Mouse (Mus musculus) large intestine, adult 2 months (tissue): ENCODE measurements around the gene Thra. TPM values are rescaled to one million over a fixed set of nuclear protein-coding genes. Genes with fewer than 3 reads are reported as not detected.

Experiments
- DNase-seq: peaks from one replicate; pipeline ENCODE4 v3.0.0-alpha.2; 2012; ENCODE audit warnings: low read depth, low spot score
- WGBS: fragments of 180-500 bp; shearing (Covaris S2); methylation state at CpG from one replicate; pipeline ENCODE4 v1.1.7; 2018; 5-methylcytosine and 5-hydroxymethylcytosine counted together
- polyA plus RNA-seq: library from polyadenylated mRNA; depleted of rRNA; stranded (reverse); fragments of >200 nt; gene quantifications from 2 replicates; pipeline ENCODE4 v1.2.3, GENCODE M21; 2012

Thra gene
- polyA plus RNA-seq, 1 experiment: 55.9 TPM

DNA sequence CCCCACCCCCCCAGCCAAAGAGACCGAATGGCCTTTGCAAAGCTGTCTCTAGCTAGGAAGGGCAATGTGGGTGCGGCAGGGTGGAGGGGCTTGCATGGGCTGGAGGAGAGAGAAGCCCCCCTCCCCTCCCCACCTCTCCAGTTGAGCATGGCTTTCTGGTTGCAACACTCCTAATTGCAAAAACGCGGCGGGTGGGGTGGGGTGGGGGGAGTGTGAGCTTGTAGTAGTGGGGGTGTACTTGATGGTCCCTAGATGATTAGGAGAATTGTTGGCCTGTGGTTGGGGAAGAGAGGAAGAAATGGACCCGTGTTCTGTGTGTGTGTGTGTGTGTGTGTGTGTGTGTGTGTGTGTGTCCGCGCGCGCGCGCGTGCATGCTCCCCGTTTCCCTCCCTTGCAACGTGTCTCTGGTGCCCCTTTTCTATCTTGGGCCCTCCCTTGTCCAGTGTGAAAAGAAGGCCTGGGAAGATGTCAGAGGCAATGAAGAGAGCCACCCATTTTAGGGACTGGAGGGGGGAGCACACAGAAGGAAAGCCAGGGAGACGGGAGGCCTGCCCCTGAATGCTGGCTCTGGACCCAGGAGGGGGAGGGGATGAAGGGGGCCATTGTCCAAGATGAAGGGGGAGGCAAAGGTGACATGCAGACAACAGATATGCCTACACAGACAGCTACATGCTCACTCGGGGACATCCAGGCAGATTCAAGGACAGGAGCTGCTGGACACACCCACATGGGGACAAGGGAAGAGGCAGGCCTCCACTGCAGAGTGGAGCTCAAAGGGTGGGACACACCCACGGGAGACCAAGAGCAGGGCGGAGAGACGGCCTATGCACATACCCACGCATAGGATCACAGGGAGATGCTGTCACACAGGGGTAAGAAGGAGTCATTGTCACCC is 2.2 kb downstream of the Thra start:
- WGBS: 2% methylated on average over 21 of the region's 21 CpGs
- no peak for DNase-seq

DNA sequence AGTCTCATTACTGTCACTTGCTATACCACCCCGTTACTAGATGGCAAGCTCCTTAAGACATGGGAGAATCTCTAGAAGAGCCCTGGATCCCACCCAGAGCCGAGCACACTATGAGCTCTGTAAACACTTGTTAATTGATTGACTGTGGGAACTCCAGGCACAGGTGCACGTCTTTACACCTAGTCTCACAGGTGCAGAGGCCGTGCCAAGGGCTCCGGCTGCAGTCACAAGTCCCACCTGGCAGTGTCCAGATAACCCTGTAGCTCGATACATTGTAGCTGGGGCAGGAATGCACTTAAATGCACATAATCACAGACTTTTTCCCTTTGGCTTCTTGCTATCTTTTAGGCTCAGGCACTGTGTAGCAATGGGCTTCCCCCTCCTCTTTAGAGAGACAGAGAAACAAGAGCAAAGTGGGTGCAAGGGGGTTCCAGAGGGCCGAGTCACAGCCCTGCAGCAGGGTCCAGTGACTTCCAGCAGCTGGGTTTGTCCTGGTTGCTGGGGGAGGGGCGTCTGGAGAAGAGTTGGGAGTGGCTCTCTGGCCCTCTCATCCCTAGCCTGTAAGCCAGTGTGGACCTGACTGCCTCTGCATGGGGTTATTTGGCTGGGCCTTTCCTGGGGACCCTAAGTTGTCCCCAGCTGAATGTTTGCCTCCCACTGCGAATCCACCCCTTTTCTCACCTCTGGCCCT is 3.4 kb downstream of the Thra start:
- no peak for DNase-seq
- 13% methylated on average over 9 of the region's 9 CpGs for WGBS

DNA sequence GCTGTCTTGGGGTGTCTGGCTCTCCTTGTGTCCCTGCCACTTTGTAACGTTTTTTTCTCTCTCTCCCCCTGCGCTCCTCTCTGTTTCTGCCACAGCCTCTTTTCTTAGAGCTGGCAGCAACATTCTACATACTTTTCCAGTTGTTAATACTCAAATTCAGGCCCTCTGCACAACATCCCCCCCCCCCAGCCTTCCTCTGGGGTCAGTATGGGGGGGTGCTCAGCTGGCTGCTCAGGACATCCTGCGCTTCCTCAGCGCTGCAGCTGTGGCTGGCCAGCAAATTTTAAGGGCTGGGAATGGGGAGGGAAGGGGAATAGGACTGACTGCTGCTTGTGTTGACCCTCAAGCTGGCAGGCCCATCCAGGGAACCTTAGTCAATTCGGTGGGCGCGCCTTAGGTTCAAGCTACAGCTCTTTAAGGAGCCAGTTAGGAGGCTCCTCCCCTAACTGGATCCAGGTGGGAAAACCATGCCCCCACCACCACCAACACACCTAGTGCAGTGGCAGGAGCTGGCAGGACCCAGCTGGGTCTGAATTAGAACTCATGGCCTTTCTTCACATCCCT is 4.1 kb downstream of the Thra start:
- no peak for DNase-seq
- 37% methylated on average over 7 of the region's 7 CpGs for WGBS

DNA sequence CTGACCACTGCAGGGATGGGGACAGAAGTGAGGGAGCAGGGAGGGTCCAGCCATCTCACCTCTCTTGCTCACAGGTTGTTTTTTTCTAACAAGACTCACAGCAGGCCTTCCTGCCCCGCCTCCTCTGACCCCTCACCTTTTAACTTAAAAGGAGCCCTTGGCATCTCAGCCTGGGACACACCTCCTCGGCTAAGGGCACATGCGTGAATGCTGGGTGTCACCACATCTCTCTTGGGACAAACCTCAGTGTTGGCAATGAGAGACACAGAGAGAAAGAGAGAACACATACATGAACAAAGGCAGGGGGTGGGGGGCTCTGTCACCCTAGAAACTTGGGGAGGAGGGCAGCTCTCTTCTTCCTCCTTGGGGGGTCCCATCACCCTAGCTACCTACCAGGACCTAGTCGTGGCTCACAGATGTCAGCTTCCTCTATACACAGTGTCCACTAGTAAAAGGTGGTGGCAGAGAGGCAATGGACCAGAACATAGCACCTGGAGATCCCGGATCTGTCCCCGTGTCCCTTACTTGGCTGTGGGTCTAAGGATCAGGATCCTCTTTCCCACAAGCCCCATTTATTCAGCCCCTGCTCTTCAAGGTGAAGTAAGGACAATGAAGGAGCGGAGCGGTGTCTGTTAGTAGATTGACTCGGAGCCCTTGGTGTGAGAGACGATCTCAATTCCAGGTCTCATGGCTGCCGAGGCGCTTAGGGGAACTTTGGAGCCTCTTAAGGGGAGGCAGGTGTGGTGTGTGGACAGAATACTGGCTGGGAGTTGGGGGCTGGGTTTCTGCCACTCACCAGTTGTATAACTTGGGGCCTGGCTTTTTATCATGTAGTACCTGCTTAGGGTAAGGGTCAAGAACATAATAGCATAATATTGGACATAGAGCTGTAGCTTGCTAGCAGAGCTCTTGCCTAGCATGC is 5.8 kb downstream of the Thra start:
- no peak for DNase-seq
- WGBS: 25% methylated on average over 12 of the region's 12 CpGs

DNA sequence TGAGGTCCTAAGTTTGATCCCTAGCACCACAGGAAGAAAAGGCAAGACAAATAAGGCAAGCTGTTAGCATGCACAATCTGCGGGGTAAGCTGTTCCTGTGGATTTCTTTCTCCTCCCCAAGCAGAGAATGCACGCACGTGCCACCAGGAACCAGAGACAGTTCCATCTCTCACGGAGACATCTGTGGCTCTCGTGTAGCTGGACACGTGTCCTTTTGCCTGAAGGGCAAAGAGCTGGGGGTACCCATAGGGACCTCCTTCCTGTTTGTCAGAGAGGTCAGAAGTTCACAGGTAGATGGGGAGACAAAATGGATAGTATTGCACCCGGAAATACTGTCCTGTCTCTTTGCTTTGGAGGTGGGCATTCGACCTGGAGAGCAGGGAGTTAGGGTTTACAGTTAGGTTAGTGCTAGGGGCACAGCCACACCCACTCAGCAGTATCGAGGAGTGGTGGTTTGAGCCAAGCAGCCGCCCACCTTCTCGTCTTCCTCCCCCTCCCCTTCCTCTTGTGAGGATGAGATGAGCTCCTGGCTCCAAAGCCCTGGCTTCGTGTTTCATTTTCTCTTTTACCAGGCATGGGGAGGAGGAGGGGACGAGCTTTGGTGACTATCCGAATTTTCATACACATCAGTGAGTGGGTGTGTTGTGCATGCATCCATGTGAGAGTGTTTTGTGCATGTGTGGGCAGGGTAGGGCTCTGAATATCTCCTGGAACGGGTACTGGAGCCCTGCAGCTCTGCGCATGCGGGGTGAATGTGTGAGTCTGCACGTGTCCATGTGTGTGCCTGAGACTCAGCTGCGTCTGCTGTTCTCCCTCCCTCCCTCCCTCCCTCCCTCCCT is 6.6 kb downstream of the Thra start:
- no peak for DNase-seq

DNA sequence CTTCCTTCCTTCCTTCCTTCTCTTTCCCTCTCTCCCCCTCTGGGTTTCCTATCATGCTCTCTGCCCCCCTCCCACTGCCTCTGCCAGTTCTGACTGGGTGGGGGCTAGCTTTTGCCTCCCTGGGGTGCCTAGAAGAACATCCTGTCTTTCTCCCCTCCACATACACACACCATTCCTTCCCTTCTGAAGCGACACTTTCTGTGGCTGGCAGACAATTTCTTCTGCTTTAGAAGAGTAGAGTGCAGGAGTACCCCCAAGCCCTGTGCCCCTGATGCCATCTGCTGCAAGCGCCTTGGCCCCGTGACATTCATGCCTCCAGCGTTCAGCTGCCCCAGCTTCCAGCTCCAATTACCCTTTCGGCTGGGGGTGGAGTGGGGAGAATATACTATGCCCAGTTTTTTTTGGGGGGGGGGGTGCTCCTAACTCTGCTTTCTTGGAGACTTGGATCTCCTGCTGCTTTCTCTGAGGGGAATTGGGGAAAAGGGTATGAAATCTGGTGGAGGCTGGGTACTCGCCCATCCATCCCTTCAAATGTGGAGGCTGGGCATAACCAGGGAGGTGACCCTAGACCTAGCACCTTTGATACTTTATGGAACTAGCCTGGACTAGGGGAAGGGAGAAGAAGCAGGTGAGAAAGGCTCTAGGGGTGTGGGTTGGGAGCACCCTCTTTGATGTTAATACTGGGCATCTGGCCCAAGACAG is 7.5 kb downstream of the Thra start:
- 12% methylated on average over 6 of the region's 6 CpGs for WGBS
- no peak for DNase-seq

More for the DNA sequence above, 6.6 kb downstream of the Thra start:
- 3% methylated on average over 19 of the region's 19 CpGs for WGBS

DNA sequence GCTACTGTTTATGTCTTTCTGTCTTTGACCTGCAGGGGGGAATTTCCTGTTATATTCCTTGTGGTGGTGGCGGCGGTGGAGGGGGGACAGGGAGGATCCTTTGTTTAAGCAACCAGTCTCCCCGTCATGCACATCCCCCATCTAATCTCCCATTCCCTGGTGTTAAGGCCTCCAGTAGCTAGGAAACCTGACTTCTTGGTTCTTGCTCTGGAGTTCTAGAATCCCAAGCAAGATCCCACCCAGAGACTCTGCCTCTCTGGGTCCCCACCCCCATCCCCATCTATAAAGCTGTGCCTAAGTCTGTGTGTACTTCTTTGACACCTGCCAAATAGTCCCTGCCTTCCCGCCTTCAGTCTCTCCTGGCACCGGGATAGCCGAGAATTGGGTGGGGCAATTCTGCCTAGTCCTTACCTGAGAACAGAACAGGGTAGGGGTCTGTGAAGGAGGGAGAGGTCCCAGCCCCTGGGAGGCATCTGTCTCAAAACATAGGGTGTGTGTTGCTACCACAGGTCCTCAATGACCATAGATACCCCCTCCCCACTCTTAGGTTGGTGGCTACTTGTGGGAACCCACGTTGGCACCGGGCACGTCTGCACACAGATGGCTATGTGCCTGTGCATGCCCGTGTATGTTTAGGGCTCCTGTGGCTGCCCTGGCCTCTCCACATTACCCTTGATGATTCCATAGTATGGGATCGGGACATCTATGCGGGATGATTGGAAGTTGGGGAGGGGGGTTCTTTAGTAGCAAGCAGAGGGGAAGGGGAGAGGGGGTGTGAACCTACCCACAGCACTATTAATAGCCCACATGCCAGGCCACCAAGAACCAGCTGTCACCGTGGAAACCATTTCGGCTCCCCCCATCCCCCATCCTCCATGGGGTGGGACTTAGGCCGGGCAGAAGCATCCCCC is 8.3 kb downstream of the Thra start:
- 17% methylated on average over 15 of the region's 15 CpGs for WGBS
- DNase-seq: no peak

DNA sequence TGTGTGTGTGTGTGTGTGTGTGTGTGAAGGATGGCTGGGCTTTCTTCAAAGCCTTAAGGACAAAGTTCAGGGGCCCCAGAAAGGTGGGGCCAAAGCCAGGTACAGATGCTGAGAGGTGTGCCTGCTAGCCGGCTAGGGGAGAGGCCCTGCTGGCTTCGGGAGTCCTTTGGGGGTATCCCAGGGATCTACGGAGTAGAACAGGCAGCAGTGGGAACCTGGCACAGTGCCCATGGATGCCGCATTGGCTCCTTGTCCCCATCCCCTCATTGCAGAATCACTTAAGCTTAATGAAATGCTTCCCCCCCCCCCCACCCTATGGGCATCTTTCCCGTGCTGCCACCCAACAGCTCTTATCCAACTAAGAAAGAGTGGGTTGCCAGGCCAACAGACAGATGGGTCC is 9.3 kb downstream of the Thra start:
- 17% methylated on average over 5 of the region's 5 CpGs for WGBS
- DNase-seq: no peak

DNA sequence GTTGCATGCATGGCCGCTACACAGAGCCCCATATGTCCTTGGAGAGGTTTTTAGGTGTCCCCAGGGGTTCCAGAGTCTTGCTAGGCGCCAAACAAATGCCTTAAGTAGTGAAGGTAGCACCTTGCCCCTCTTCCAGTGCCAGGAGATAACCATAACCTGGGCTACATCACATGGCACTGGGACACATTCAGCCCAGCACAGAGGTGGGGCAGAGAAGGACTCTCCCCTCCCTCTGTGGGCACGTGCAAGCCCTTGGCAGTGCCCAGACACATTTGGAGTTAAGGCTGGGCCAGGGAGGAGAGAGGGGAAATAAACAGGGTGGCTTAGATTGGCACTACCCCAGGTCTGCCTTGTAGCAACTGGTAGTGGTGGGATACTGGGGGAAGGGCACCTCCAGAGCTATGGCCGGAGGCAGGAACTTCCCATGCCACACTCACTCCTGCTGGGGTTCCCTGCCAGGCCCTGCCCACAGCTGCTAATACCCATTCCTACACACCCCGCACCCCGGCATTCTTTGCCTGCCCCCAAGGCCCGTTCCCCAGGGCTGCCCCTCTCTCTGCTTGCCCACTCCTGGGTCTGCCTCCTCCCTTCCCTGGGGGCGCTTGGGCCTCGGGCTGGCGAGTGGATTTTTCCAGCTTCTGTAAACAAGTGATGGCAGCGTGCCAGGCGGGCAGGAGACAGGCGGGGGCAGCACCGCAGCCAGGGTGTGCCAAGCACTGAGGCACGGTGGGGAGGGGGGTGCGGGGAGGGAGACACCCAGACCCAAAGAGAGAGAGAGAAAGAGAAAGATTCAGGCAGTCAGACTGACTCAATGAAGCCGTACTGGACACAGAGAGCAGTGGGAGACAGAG is 10.1 kb downstream of the Thra start:
- WGBS: 7% methylated on average over 17 of the region's 17 CpGs
- no peak for DNase-seq

DNA sequence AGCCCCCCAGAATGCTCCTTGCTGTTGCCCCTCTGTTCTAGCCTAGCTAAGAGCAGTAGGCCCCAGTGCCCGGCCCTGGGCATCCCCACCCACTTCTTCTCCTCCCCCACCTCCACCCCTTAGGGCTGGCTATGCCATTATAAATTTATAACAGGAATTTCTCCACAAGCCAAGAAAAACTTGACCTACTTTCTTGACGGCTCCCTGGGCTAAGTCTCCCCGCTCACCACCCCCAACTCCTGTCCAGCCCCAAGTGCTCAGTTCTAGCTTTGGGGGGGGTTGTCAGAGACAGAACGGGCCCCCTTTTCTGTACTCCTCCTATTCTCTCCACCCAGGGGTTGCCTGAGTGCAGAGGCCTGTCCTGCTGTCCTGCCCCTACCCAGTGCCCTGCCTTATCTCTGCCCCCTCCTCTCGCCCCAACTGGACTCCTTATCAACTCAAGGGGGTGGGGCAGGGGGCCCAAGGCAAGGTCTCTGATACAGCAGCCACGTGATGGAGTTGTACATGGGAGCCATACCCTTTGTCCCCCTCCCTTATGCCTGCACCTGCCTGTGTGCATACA is 10.9 kb downstream of the Thra start:
- DNase-seq: no peak
- WGBS: 8% methylated on average over 6 of the region's 6 CpGs

DNA sequence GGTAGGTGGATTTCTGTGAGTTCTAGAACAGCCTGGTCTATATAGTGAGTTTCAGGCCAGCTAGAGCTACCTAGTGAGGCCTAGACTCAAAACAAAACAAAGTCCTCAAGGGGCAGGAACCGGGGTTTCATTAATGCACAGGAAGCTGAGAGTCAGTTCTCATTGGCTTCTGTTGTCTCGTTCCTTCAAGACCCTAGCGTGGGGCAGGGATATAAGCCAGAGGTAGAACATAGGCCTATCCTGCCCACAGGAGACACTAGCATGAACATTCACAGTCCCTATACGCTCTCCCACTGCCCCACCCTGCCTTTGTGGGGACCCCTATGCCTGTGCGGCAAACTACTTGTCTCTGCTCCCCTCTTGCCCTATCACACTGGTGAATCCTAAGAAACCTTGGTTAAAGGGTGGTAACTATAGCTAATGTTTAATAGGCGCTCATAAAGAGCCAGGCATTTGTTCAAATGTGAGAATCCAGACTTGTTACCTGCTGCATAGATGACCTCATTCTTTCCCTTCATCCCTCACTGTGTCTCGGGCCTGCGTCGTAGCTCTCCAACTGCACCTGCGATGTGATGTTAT is 12.2 kb downstream of the Thra start:
- DNase-seq: no peak
- WGBS: 36% methylated on average over 10 of the region's 10 CpGs

DNA sequence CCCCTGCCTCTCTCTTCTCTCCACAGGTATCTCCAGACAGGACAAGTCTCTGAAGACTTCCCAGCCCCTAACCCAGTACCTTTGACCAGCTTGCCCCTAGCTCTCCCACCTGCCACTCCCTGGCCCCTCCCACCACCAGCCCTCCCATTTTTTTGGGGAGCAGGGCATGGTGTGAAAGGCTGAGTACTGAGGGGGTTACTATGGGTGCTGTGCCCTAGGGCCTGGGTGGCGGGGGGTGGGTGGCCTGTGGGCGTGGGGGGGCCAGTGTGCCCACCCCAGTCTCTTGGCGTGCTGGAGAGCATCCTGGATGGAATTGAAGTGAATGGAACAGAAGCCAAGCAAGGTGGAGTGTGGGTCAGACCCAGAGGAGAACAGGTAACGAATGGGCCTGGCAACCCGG is 12.8 kb downstream of the Thra start:
- no peak for DNase-seq
- WGBS: 65% methylated on average over 5 of the region's 5 CpGs

DNA sequence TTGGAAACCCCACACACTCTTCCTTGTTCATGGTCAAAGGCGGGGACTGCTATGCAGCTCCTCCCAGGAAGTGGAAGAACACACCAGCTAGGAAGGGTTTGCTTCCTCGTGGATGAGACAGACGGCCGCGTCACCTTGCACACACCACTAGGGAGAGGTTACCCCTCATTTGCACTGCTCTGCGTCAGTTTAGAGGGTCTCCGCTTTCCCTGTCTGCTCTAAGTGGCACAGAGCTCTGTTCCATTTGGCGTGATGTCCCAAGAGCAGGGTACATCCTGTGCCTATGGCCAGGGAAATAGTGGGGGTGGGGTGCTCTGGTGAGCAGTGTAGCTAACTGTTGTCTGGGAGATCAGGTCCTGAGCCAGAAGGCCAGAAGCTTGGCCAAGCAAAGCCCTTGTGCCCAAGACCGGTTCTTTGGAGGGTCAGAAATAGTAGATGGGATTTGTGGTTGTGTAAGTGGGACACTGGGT is 13.7 kb downstream of the Thra start:
- WGBS: 20% methylated on average over 9 of the region's 9 CpGs
- no peak for DNase-seq

DNA sequence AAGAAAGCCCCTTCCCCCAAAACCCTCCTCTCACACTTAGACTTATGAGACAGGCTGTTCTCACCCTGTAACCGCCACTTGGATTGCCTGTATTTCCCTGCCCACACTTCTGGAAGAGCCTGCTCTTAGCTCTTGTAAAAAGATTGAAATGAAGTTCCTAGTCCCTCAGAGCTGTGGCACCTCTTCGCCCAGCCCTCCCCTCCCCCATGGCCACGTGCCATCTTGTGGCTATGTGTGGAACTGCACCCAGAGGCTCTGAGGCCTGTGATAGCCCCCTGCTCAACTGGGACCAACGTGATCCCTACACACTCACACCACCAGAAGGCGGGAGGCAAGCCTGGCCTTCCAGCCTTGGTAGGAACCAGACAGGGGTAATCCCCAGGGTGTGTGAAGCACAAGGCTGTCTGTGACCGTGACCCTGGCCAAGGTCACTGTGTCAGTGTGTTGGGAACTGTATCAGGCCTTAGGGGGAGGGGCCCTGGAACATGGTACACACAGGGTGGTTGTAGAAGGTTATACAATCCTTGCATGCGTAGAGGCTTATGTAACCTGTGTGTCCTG is 14.3 kb downstream of the Thra start:
- 16% methylated on average over 7 of the region's 7 CpGs for WGBS
- no peak for DNase-seq

DNA sequence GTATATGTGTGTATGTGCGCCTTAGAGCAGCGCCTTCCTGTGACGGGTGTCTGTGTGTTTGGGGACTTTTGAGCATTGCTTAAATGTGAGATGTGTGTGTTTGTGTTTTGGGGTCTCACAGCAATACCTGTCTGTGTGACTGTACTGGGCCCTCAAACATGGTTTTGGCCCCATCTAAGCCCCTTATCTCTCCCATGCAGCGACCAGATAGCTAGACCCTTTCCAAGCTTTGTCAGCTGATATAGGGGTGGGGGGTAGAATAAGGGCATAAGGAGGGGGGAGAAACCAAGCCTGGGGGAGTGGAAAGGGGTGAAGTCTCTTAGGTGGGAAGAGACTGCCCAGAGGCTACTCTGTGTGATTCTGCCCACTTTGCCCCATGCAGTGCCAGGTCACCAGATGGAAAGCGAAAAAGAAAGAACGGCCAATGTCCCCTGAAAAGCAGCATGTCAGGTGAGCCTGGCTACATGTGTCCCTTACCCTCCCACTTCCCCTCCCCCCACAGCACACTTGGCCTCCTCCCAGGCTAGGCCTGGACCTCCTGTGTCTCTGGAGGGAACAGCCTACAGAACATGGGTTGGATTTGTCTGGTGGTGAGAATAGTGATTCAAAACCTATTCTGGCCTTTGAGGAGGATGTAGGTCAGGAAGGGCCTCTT is 15.4 kb downstream of the Thra start:
- no peak for DNase-seq
- WGBS: 96% methylated on average over 6 of the region's 6 CpGs
